Mouse (Mus musculus): ENCODE results near the gene Vsig10. TPM values are rescaled to one million over a fixed set of nuclear protein-coding genes. Genes with fewer than 3 reads are reported as not detected.

The Vsig10 gene
- total and polyA plus RNA-seq, 2 experiments: 1.8 to 4.5 TPM

- H3K36me3 ChIP-seq (ENCODE audit: control insufficient read depth, insufficient read depth, low read length): peaks cover 21% of the 10 kb centered on the region
- 32% methylated on average over 4 of the region's 4 CpGs for WGBS
- H3K27me3 ChIP-seq (ENCODE audit: control insufficient read depth, insufficient read depth, low read length): no peaks in the 10 kb centered on the region
These were observed 61.3 kb downstream of the Vsig10 start for GRCm38 (mm10) chr5:117380199-117380598.

GRCm38 (mm10) chr5:117381785-117382184 lies 62.9 kb downstream of the Vsig10 start:
- Histone ChIP-seq H3K36me3 (ENCODE audit: control insufficient read depth, insufficient read depth, low read length) (peaks cover 9% of the 10 kb centered on the region), H3K79me2 (ENCODE audit: control insufficient read depth, insufficient read depth, low read length) (no peaks in the 10 kb centered on the region), H3K27ac (replicated peaks; ENCODE audit: insufficient read depth, low read depth, low read length) (no peak overlapping the region), H3K27me3 (ENCODE audit: control insufficient read depth, insufficient read depth, low read length) (no peaks in the 10 kb centered on the region), H3K4me1 (ENCODE audit: control insufficient read depth, insufficient read depth, low read length) (peaks cover 10% of the 10 kb centered on the region), H3K4me3 (ENCODE audit: insufficient read depth, low read depth, low read length) (no peak overlapping the region), H3K9ac (ENCODE audit: low read depth, low read length) (no peak overlapping the region)
- TF ChIP-seq POLR2A (IDR thresholded peaks at IDR 0.05; ENCODE audit: extremely low read depth, insufficient read depth, low read length) (no peak), CTCF (IDR thresholded peaks at IDR 0.05; ENCODE audit: low read depth, low read length) (peak; percentile 23; the same call in 1 of the 2 replicates)
- 94% methylated on average over 7 of the region's 7 CpGs for WGBS
- DNase-seq (ENCODE audit: extremely low read depth, low read depth, low spot score): no peak

More at GRCm38 (mm10) chr5:117380199-117380598, 61.3 kb downstream of the Vsig10 start:
- H3K4me1 ChIP-seq (ENCODE audit: control insufficient read depth, insufficient read depth, low read length): peaks cover 12% of the 10 kb centered on the region
- peak overlapping the region; percentile 31 for H3K27ac ChIP-seq (replicated peaks; ENCODE audit: insufficient read depth, low read depth, low read length)
- no peak overlapping the region for H3K4me3 ChIP-seq (ENCODE audit: insufficient read depth, low read depth, low read length)
- DNase-seq (ENCODE audit: extremely low read depth, low read depth, low spot score): peak; percentile 88
- no peak overlapping the region for H3K9ac ChIP-seq (ENCODE audit: low read depth, low read length)
- no peak for TF ChIP-seq CTCF (IDR thresholded peaks at IDR 0.05; ENCODE audit: low read depth, low read length)
- no peak for TF ChIP-seq POLR2A (IDR thresholded peaks at IDR 0.05; ENCODE audit: extremely low read depth, insufficient read depth, low read length)
- H3K79me2 ChIP-seq (ENCODE audit: control insufficient read depth, insufficient read depth, low read length): no peaks in the 10 kb centered on the region

- TF ChIP-seq POLR2A (IDR thresholded peaks at IDR 0.05; ENCODE audit: extremely low read depth, insufficient read depth, low read length) (no peak), CTCF (IDR thresholded peaks at IDR 0.05; ENCODE audit: low read depth, low read length) (no peak)
- DNase-seq (ENCODE audit: extremely low read depth, low read depth, low spot score): no peak
- peaks cover 4% of the 10 kb centered on the region; the same call in 1 of the 2 replicates for H3K36me3 ChIP-seq (ENCODE audit: control insufficient read depth, insufficient read depth, low read length)
- no peak overlapping the region for H3K27ac ChIP-seq (replicated peaks; ENCODE audit: insufficient read depth, low read depth, low read length)
- H3K27me3 ChIP-seq (ENCODE audit: control insufficient read depth, insufficient read depth, low read length): no peaks in the 10 kb centered on the region
- no peaks in the 10 kb centered on the region for H3K79me2 ChIP-seq (ENCODE audit: control insufficient read depth, insufficient read depth, low read length)
- WGBS: 87% methylated on average over 12 of the region's 12 CpGs
- no peak overlapping the region for H3K4me3 ChIP-seq (ENCODE audit: insufficient read depth, low read depth, low read length)
- H3K4me1 ChIP-seq (ENCODE audit: control insufficient read depth, insufficient read depth, low read length): peaks cover 10% of the 10 kb centered on the region
- no peak overlapping the region for H3K9ac ChIP-seq (ENCODE audit: low read depth, low read length)
These were observed 64.3 kb downstream of the Vsig10 start for GRCm38 (mm10) chr5:117383198-117383597.

- Histone ChIP-seq H3K9ac (ENCODE audit: low read depth, low read length) (peak overlapping the region; percentile 73), H3K36me3 (ENCODE audit: control insufficient read depth, insufficient read depth, low read length) (no peaks in the 10 kb centered on the region), H3K4me3 (ENCODE audit: insufficient read depth, low read depth, low read length) (peak overlapping the region; percentile 74), H3K79me2 (ENCODE audit: control insufficient read depth, insufficient read depth, low read length) (no peaks in the 10 kb centered on the region), H3K27ac (replicated peaks; ENCODE audit: insufficient read depth, low read depth, low read length) (no peak overlapping the region), H3K27me3 (ENCODE audit: control insufficient read depth, insufficient read depth, low read length) (no peaks in the 10 kb centered on the region), H3K4me1 (ENCODE audit: control insufficient read depth, insufficient read depth, low read length) (peaks cover 2% of the 10 kb centered on the region; the same call in 1 of the 2 replicates)
- no peak for DNase-seq (ENCODE audit: extremely low read depth, low read depth, low spot score)
- whole genome bisulfite sequencing: 10% methylated on average over 16 of the region's 16 CpGs
- peak; percentile 37 for TF ChIP-seq CTCF (IDR thresholded peaks at IDR 0.05; ENCODE audit: low read depth, low read length)
- TF ChIP-seq POLR2A (IDR thresholded peaks at IDR 0.05; ENCODE audit: extremely low read depth, insufficient read depth, low read length): no peak
These were observed 69.4 kb downstream of the Vsig10 start for GRCm38 (mm10) chr5:117388296-117388751.

DNA sequence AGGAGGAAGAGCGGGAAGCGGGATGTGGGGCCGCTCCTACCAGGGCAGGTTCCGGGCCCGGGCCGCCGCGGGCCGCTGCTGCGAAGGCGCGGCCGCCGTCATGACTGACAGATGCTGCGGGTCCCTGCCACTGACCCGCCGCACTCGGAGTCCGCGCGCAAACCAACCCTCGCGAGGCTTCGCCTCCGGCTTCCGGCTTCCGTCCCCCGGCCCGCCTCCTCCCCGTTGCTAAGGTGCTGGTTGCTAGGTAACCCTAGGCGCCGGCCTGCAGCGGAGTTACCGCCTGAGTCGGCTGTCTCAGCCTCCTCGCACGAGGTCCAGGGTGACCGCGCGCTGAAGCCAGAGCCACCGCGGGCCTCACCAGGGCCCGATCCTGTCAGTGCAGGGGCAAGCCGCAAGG lies 70.0 kb downstream of the Vsig10 start, which contains the start of gene Rfc5:
TSS of gene Rfc5 (minus strand) at position 171 of the 400 bp plus-strand sequence.
- WGBS: 1% methylated on average over 44 of the region's 44 CpGs
- peaks cover 2% of the 10 kb centered on the region; the same call in 1 of the 2 replicates for H3K4me1 ChIP-seq (ENCODE audit: control insufficient read depth, insufficient read depth, low read length)
- H3K27ac ChIP-seq (replicated peaks; ENCODE audit: insufficient read depth, low read depth, low read length): no peak within 1 kb of the TSS
- peak within 1 kb of the TSS; percentile 74 for H3K4me3 ChIP-seq (ENCODE audit: insufficient read depth, low read depth, low read length)
- no peaks in the 10 kb centered on the region for H3K79me2 ChIP-seq (ENCODE audit: control insufficient read depth, insufficient read depth, low read length)
- DNase-seq (ENCODE audit: extremely low read depth, low read depth, low spot score): peak; percentile 74
- H3K36me3 ChIP-seq (ENCODE audit: control insufficient read depth, insufficient read depth, low read length): no peaks in the 10 kb centered on the region
- TF ChIP-seq CTCF (IDR thresholded peaks at IDR 0.05; ENCODE audit: low read depth, low read length) (no peak), POLR2A (IDR thresholded peaks at IDR 0.05; ENCODE audit: extremely low read depth, insufficient read depth, low read length) (no peak)
- no peaks in the 10 kb centered on the region for H3K27me3 ChIP-seq (ENCODE audit: control insufficient read depth, insufficient read depth, low read length)
- H3K9ac ChIP-seq (ENCODE audit: low read depth, low read length): peak within 1 kb of the TSS; percentile 73

DNA sequence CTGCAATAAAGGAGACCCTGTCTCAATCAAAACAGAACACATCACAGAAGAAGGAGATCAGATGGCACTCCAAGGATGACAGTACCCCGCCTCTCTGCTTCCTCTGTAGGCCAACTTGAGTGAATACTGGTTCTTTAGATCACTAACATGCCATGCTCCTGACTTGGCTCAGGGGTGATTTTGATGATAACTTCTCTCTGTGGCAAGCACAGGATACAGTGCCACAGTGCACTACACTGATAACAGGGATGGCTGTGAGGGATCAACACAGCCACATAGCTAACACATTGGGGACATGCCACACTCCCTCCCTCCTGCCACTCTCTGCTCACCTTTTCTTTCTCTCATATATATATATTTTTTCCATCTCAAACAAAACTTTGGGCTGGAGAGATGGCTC lies 72.0 kb downstream of the Vsig10 start:
- no peak for DNase-seq (ENCODE audit: extremely low read depth, low read depth, low spot score)
- WGBS: 92% methylated on average over 1 of the region's 1 CpGs
- H3K36me3 ChIP-seq (ENCODE audit: control insufficient read depth, insufficient read depth, low read length): no peaks in the 10 kb centered on the region
- no peaks in the 10 kb centered on the region for H3K79me2 ChIP-seq (ENCODE audit: control insufficient read depth, insufficient read depth, low read length)
- TF ChIP-seq CTCF (IDR thresholded peaks at IDR 0.05; ENCODE audit: low read depth, low read length) (no peak), POLR2A (IDR thresholded peaks at IDR 0.05; ENCODE audit: extremely low read depth, insufficient read depth, low read length) (no peak)
- peaks cover 2% of the 10 kb centered on the region; the same call in 1 of the 2 replicates for H3K4me1 ChIP-seq (ENCODE audit: control insufficient read depth, insufficient read depth, low read length)
- no peak overlapping the region for H3K4me3 ChIP-seq (ENCODE audit: insufficient read depth, low read depth, low read length)
- no peaks in the 10 kb centered on the region for H3K27me3 ChIP-seq (ENCODE audit: control insufficient read depth, insufficient read depth, low read length)
- H3K9ac ChIP-seq (ENCODE audit: low read depth, low read length): no peak overlapping the region
- no peak overlapping the region for H3K27ac ChIP-seq (replicated peaks; ENCODE audit: insufficient read depth, low read depth, low read length)
